Mouse (Mus musculus): Measurements from ENCODE around the gene Gcsh. TPM values are rescaled to one million over a fixed set of nuclear protein-coding genes. Genes with fewer than 3 reads are reported as not detected.

Gcsh gene
- polyA plus RNA-seq, 1 experiment from 2014 or later, result 144 TPM

DNA sequence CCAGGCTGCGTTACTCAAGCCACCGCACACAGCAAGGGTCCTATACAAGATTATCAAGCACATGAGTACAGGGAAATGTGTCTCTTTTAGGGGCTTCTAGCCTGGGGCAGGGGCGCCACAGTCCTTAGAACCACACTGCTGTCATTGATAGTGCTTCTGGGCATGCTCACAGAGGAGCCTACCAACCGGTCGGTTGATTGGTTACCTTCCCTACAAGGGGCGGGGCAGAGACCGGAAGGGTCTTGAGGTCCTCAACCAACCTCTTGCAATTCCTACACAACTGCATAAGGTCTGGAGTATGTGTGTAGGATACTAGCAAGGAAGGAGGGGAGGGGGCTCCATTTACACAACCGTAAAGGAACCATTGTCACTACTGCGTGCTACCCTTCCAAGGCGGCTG lies 35.3 kb upstream of the Gcsh start:
- Histone ChIP-seq H3K27ac (ENCODE audit: low read depth) (no peak overlapping the region), H3K4me1 (ENCODE audit: insufficient read depth) (no peaks in the 10 kb centered on the region), H3K27me3 (ENCODE audit: insufficient read depth, low read length) (no peaks in the 10 kb centered on the region), H3K4me3 (ENCODE audit: low read depth, low read length) (no peak overlapping the region), H3K4me2 (ENCODE audit: low read depth, low read length) (no peak overlapping the region), H3K36me3 (replicated peaks; ENCODE audit: insufficient read depth, low read length) (no peaks in the 10 kb centered on the region), H3K9me3 (ENCODE audit: low read length) (no peaks in the 10 kb centered on the region), H3K9ac (replicated peaks) (no peak overlapping the region)
- DNase-seq (no peak), ATAC-seq (no peak)
- no peak for TF ChIP-seq CTCF (IDR thresholded peaks at IDR 0.05; ENCODE audit: low read depth)
- TF ChIP-seq EP300 (IDR thresholded peaks at IDR 0.05; ENCODE audit: low read depth), result no peak
- 92% methylated on average over 10 of the region's 10 CpGs for WGBS (ENCODE audit: insufficient replicate concordance)

DNA sequence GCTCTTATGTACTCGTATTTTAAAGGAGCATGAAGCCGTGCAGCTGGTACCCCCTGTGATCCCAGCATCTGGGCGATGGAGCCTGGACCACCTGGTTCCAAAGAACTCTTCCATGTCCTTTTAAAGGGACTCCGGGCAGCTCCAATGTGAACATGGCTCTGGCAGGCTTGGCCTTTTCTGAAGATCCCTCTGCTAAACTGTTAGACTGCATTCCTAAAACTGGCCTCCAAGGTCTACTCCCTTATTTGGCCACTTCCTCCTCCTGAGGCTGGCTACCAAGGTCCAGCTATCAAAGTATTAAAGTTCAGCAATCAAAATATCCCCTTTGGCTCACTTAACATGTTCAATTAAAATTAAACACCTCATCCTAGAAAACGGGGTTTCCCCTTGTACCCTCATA lies 34.3 kb upstream of the Gcsh start:
- no peak for ATAC-seq
- WGBS (ENCODE audit: insufficient replicate concordance), result 72% methylated on average over 5 of the region's 5 CpGs
- Histone ChIP-seq H3K9ac (replicated peaks) (no peak overlapping the region), H3K27me3 (ENCODE audit: insufficient read depth, low read length) (no peaks in the 10 kb centered on the region), H3K4me1 (ENCODE audit: insufficient read depth) (no peaks in the 10 kb centered on the region), H3K4me3 (ENCODE audit: low read depth, low read length) (no peak overlapping the region), H3K36me3 (replicated peaks; ENCODE audit: insufficient read depth, low read length) (no peaks in the 10 kb centered on the region), H3K4me2 (ENCODE audit: low read depth, low read length) (no peak overlapping the region), H3K9me3 (ENCODE audit: low read length) (no peaks in the 10 kb centered on the region), H3K27ac (ENCODE audit: low read depth) (no peak overlapping the region)
- TF ChIP-seq CTCF (IDR thresholded peaks at IDR 0.05; ENCODE audit: low read depth) (no peak), EP300 (IDR thresholded peaks at IDR 0.05; ENCODE audit: low read depth) (no peak)
- no peak for DNase-seq

DNA sequence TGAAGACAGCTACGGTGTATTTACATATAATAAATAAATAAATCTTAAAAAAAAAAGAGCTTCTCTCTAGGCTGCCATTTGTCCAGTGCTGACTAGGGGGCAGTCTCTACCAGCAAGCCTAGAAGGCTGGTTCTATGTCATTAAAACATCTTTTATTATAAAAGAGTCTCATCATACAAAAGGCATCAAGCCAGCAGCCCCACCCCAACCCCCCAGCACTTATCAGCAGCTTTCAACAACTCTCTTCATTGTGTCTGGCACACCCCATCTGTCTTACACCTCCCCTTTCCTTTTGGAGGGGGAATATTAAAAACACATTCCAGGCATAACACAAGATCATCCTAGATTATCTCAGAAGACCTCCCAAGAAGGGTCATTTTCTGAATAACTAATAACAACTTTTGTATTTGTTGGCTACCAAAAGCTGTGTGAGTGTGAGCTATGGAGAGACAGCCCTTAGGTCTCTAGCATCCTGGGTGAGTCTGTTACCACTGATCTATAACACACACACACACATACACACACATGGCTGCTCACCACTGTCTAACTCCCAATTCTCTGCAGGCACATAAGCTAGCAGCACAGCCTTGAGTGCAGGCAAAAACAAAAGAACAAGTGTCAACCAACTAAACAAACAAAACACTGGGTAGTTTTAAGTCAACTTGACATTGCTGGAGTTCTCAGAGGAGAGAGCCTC lies 29.1 kb upstream of the Gcsh start:
- H3K36me3 ChIP-seq (replicated peaks; ENCODE audit: insufficient read depth, low read length), result no peaks in the 10 kb centered on the region
- no peak overlapping the region for H3K4me2 ChIP-seq (ENCODE audit: low read depth, low read length)
- H3K9me3 ChIP-seq (ENCODE audit: low read length), result no peaks in the 10 kb centered on the region
- no peak overlapping the region for H3K27ac ChIP-seq (ENCODE audit: low read depth)
- H3K4me3 ChIP-seq (ENCODE audit: low read depth, low read length), result no peak overlapping the region
- ATAC-seq (no peak), DNase-seq (no peak)
- H3K4me1 ChIP-seq (ENCODE audit: insufficient read depth), result no peaks in the 10 kb centered on the region
- no peak overlapping the region for H3K9ac ChIP-seq (replicated peaks)
- no peaks in the 10 kb centered on the region for H3K27me3 ChIP-seq (ENCODE audit: insufficient read depth, low read length)
- WGBS (ENCODE audit: insufficient replicate concordance), result 69% methylated on average over 1 of the region's 1 CpGs
- TF ChIP-seq EP300 (IDR thresholded peaks at IDR 0.05; ENCODE audit: low read depth) (no peak), CTCF (IDR thresholded peaks at IDR 0.05; ENCODE audit: low read depth) (peak; percentile 18; the same call in 1 of the 2 replicates)

DNA sequence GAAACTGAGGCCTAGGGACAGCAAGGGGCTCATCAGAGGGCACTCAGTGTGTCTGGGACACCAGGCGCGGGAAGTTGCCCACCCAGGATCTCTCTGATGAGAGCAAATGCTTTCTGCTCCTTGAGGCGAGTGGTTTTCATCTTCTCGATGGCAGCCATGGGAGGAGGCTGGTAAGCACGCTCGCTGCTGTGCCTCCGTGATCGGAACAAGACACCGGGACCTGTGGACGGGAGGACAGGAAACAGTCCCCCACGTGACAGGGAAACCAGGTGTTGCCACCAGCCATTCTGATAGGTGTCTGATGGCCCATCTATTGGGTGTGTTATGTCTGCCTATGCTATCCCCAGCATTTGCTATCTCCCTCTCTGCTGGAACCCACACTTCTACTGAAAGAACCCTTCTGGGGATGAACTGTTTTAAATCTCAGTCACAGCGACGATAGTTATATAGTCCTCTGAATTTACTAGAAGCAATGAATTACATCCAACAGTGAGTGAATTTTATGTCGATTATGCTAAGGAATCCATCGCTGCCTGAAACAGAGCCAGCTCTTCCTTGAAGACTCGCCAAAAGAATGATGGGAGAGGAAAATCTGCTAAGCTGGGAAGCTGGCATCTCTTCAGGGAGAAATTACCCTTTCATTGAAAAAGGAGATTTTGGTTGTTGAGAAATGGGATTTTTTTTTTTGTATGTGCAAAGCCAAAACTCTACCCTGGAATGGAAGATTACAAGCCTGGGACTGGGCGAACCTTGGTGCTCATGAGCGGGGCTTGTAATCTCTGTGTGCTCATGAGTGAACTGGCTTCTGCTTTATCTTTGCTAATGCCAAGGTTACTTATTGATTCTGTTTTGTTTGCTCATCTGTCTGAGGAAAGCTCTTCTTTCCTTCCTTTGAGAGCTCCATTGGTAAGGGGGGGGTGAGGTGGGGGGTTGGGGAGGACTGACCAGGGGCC lies 26.3 kb upstream of the Gcsh start:
- WGBS (ENCODE audit: insufficient replicate concordance), result 76% methylated on average over 18 of the region's 18 CpGs
- DNase-seq (no peak), ATAC-seq (no peak)
- Histone ChIP-seq H3K4me2 (ENCODE audit: low read depth, low read length) (no peak overlapping the region), H3K9ac (replicated peaks) (no peak overlapping the region), H3K36me3 (replicated peaks; ENCODE audit: insufficient read depth, low read length) (no peaks in the 10 kb centered on the region), H3K4me1 (ENCODE audit: insufficient read depth) (no peaks in the 10 kb centered on the region), H3K4me3 (ENCODE audit: low read depth, low read length) (no peak overlapping the region), H3K27me3 (ENCODE audit: insufficient read depth, low read length) (0 out of 2 replicates have a peak, but pooled peaks cover 3% of the 10 kb centered on the region), H3K9me3 (ENCODE audit: low read length) (no peaks in the 10 kb centered on the region), H3K27ac (ENCODE audit: low read depth) (no peak overlapping the region)
- TF ChIP-seq EP300 (IDR thresholded peaks at IDR 0.05; ENCODE audit: low read depth), result no peak
- no peak for TF ChIP-seq CTCF (IDR thresholded peaks at IDR 0.05; ENCODE audit: low read depth)

DNA sequence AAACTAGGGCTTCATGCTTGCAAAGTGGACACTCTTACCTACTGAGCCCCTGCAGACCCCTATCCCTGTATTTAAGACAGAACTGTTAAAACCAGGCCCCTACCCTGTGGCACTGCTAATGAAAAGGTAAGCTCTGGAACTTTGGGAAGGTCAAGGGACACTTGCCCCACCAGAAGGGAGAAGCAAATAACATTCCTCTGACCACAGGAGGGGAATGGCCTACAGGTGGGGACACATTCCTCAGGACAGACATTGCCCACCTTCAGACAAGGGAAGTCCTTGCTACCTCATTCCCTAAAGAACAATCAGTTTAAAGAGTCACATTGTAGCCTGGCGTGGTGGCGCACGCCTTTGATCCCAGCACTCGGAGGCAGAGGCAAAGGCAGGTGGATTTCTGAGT lies 24.6 kb upstream of the Gcsh start:
- Histone ChIP-seq H3K27me3 (ENCODE audit: insufficient read depth, low read length) (0 out of 2 replicates have a peak, but pooled peaks cover 3% of the 10 kb centered on the region), H3K36me3 (replicated peaks; ENCODE audit: insufficient read depth, low read length) (no peaks in the 10 kb centered on the region), H3K4me2 (ENCODE audit: low read depth, low read length) (no peak overlapping the region), H3K4me1 (ENCODE audit: insufficient read depth) (no peaks in the 10 kb centered on the region), H3K4me3 (ENCODE audit: low read depth, low read length) (no peak overlapping the region), H3K9ac (replicated peaks) (no peak overlapping the region), H3K27ac (ENCODE audit: low read depth) (no peak overlapping the region), H3K9me3 (ENCODE audit: low read length) (no peaks in the 10 kb centered on the region)
- DNase-seq (no peak), ATAC-seq (no peak)
- TF ChIP-seq EP300 (IDR thresholded peaks at IDR 0.05; ENCODE audit: low read depth) (no peak), CTCF (IDR thresholded peaks at IDR 0.05; ENCODE audit: low read depth) (no peak)
- WGBS (ENCODE audit: insufficient replicate concordance), result 78% methylated on average over 4 of the region's 4 CpGs

DNA sequence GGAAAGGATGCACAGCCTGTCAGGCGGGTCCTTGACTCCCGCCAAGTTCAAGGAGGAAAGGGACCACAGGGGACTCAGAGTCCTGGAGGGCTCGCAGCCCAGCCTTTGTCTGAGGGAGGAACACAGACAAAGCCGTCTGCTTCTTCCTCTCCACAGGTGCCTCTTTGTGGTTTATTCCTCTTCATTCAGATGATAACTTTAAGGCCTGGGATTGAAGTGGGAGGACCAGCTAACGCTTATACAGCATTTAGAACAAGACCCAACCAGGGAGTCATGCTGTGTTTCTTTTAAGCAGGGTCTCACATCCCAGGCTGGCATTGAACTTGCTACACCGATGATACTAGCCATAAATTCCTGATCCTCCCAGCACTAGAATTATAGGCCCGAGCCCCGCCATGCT lies 23.7 kb upstream of the Gcsh start:
- no peak for TF ChIP-seq CTCF (IDR thresholded peaks at IDR 0.05; ENCODE audit: low read depth)
- TF ChIP-seq EP300 (IDR thresholded peaks at IDR 0.05; ENCODE audit: low read depth), result no peak
- 73% methylated on average over 8 of the region's 8 CpGs for WGBS (ENCODE audit: insufficient replicate concordance)
- ATAC-seq, result no peak

More for the DNA sequence above, 23.7 kb upstream of the Gcsh start:
- no peak overlapping the region for H3K9ac ChIP-seq (replicated peaks)
- no peak overlapping the region for H3K4me2 ChIP-seq (ENCODE audit: low read depth, low read length)
- H3K36me3 ChIP-seq (replicated peaks; ENCODE audit: insufficient read depth, low read length), result no peaks in the 10 kb centered on the region
- 0 out of 2 replicates have a peak, but pooled peaks cover 3% of the 10 kb centered on the region for H3K27me3 ChIP-seq (ENCODE audit: insufficient read depth, low read length)
- H3K4me3 ChIP-seq (ENCODE audit: low read depth, low read length), result no peak overlapping the region
- no peaks in the 10 kb centered on the region for H3K9me3 ChIP-seq (ENCODE audit: low read length)
- H3K27ac ChIP-seq (ENCODE audit: low read depth), result no peak overlapping the region
- no peak for DNase-seq
- no peaks in the 10 kb centered on the region for H3K4me1 ChIP-seq (ENCODE audit: insufficient read depth)
